Mouse (Mus musculus) ES-Bruce4 (cell line): ENCODE measurements around the gene Tspyl1. TPM values are rescaled to one million over a fixed set of nuclear protein-coding genes. Genes with fewer than 3 reads are reported as not detected.

Experiments used
- H3K27ac ChIP-seq: 2 replicates; pipeline ENCODE4 v1.5.1; 2012; ENCODE audit warnings: low read length, inconsistent platforms; ENCODE audit not compliant: insufficient read depth
- H3K27me3 ChIP-seq: 2 replicates; pipeline ENCODE4 v1.6.1; 2012; ENCODE audit warnings: mild to moderate bottlenecking, low read length, inconsistent platforms; ENCODE audit not compliant: control insufficient read depth, poor library complexity, insufficient read depth, severe bottlenecking
- H3K36me3 ChIP-seq: 2 replicates; pipeline ENCODE4 v1.6.1; 2012; ENCODE audit warnings: inconsistent platforms, mild to moderate bottlenecking, low read length, moderate library complexity; ENCODE audit not compliant: control insufficient read depth, poor library complexity, insufficient read depth, severe bottlenecking
- H3K4me1 ChIP-seq: one replicate; pipeline ENCODE4 v1.8.1; 2011; ENCODE audit warnings: low read length; ENCODE audit not compliant: control insufficient read depth, insufficient read depth
- H3K4me3 ChIP-seq: 2 replicates; pipeline ENCODE4 v1.5.1; 2011; ENCODE audit warnings: low read depth, mild to moderate bottlenecking, low read length
- H3K9ac ChIP-seq: 2 replicates; pipeline ENCODE4 v1.6.1; 2012; ENCODE audit warnings: low read depth, mild to moderate bottlenecking, inconsistent platforms; ENCODE audit not compliant: poor library complexity, severe bottlenecking
- H3K9me3 ChIP-seq: replicated peaks from 2 replicates; pipeline ENCODE4 v1.6.1; 2012; ENCODE audit warnings: mild to moderate bottlenecking, low read length, inconsistent platforms; ENCODE audit not compliant: control insufficient read depth, poor library complexity, insufficient read depth, severe bottlenecking
- CTCF ChIP-seq: IDR thresholded peaks from one replicate; pipeline ENCODE4 v1.8.1; 2011; ENCODE audit warnings: low read depth, low read length
- EP300 ChIP-seq: IDR thresholded peaks from 2 replicates; pipeline ENCODE4 v1.6.1; 2011; ENCODE audit warnings: low read depth, low read length; ENCODE audit not compliant: insufficient read depth
- POLR2A ChIP-seq: IDR thresholded peaks from one replicate; pipeline ENCODE4 v1.8.1; 2011; ENCODE audit warnings: low read length; ENCODE audit not compliant: insufficient read depth
- polyA plus RNA-seq: library from polyadenylated mRNA; stranded (reverse); fragments of >200 nt; gene quantifications from 2 replicates; pipeline ENCODE4 v1.2.4, GENCODE M21; 2011; ENCODE audit warnings: low read depth; ENCODE audit not compliant: missing spikeins, insufficient read depth, insufficient read length

The Tspyl1 gene
- 35.3 and 36.8 TPM in 2 replicates for polyA plus RNA-seq

GRCm38 (mm10) chr10:34281962-34282388, at the start of gene Tspyl1:
Gene Tspyl1 (plus strand): TSS chr10:34282190.
- Histone ChIP-seq H3K4me1 (no peaks in the 10 kb centered on the region), H3K9me3 (no peaks in the 10 kb centered on the region), H3K27ac (no peak within 1 kb of the TSS), H3K4me3 (peak within 1 kb of the TSS; percentile 88), H3K36me3 (peaks cover 3% of the 10 kb centered on the region; the same call in 1 of the 2 replicates), H3K27me3 (no peaks in the 10 kb centered on the region), H3K9ac (peak within 1 kb of the TSS; percentile 87)
- TF ChIP-seq CTCF (no peak), EP300 (0 out of 2 replicates have a peak, but pooled peaks have one; percentile 29), POLR2A (peak; percentile 80)

- H3K9me3 ChIP-seq, result 0 out of 2 replicates have a peak, but pooled peaks cover 2% of the 10 kb centered on the region
- peak overlapping the region; percentile 69 for H3K9ac ChIP-seq
- peak overlapping the region; percentile 57 for H3K4me3 ChIP-seq
- TF ChIP-seq EP300, result no peak
- no peak for TF ChIP-seq POLR2A
- no peak for TF ChIP-seq CTCF
- no peaks in the 10 kb centered on the region for H3K27me3 ChIP-seq
- H3K4me1 ChIP-seq, result peaks cover 2% of the 10 kb centered on the region
- no peaks in the 10 kb centered on the region for H3K36me3 ChIP-seq
- peak overlapping the region; percentile 85 for H3K27ac ChIP-seq
Observed at GRCm38 (mm10) chr10:34233418-34233817, 48.6 kb upstream of the Tspyl1 start.

- H3K27me3 ChIP-seq, result no peaks in the 10 kb centered on the region
- peaks cover 2% of the 10 kb centered on the region for H3K4me1 ChIP-seq
- H3K27ac ChIP-seq, result peak overlapping the region; percentile 87
- H3K9ac ChIP-seq, result no peak overlapping the region
- TF ChIP-seq EP300 (peak; percentile 99), POLR2A (no peak), CTCF (no peak)
- 0 out of 2 replicates have a peak, but pooled peaks cover 2% of the 10 kb centered on the region for H3K9me3 ChIP-seq
- no peaks in the 10 kb centered on the region for H3K36me3 ChIP-seq
- H3K4me3 ChIP-seq, result no peak overlapping the region
Observed at GRCm38 (mm10) chr10:34233931-34234745, 47.9 kb upstream of the Tspyl1 start.

GRCm38 (mm10) chr10:34235384-34235783, 46.6 kb upstream of the Tspyl1 start:
- H3K4me3 ChIP-seq, result no peak overlapping the region
- no peaks in the 10 kb centered on the region for H3K27me3 ChIP-seq
- peak overlapping the region; percentile 29 for H3K27ac ChIP-seq
- H3K9me3 ChIP-seq, result 0 out of 2 replicates have a peak, but pooled peaks cover 2% of the 10 kb centered on the region
- H3K36me3 ChIP-seq, result no peaks in the 10 kb centered on the region
- H3K4me1 ChIP-seq, result peaks cover 2% of the 10 kb centered on the region
- TF ChIP-seq EP300 (no peak), POLR2A (no peak), CTCF (no peak)
- no peak overlapping the region for H3K9ac ChIP-seq

GRCm38 (mm10) chr10:34236569-34236968, 45.4 kb upstream of the Tspyl1 start:
- TF ChIP-seq EP300 (no peak), CTCF (no peak), POLR2A (no peak)
- Histone ChIP-seq H3K4me1 (peaks cover 2% of the 10 kb centered on the region), H3K36me3 (no peaks in the 10 kb centered on the region), H3K4me3 (no peak overlapping the region), H3K9ac (no peak overlapping the region), H3K27me3 (no peaks in the 10 kb centered on the region), H3K27ac (no peak overlapping the region), H3K9me3 (0 out of 2 replicates have a peak, but pooled peaks cover 2% of the 10 kb centered on the region)

- no peak for TF ChIP-seq POLR2A
- no peak for TF ChIP-seq EP300
- TF ChIP-seq CTCF, result no peak
- Histone ChIP-seq H3K27ac (no peak overlapping the region), H3K4me3 (no peak overlapping the region), H3K9me3 (0 out of 2 replicates have a peak, but pooled peaks cover 2% of the 10 kb centered on the region), H3K4me1 (peaks cover 2% of the 10 kb centered on the region), H3K36me3 (no peaks in the 10 kb centered on the region), H3K27me3 (no peaks in the 10 kb centered on the region), H3K9ac (no peak overlapping the region)
Observed at GRCm38 (mm10) chr10:34238536-34238935, 43.5 kb upstream of the Tspyl1 start.
